Mouse (Mus musculus): ENCODE measurements at regions not wholly inside any gene's neighbourhood (a gene's known extent, or its start where the extent isn't known, plus 50 kb on each side); places are given as distances from the start of the nearest gene placed in this dataset.

- TF ChIP-seq POLR2A (IDR thresholded peaks at IDR 0.05; ENCODE audit: low read depth, low read length) = no peak
- TF ChIP-seq CTCF (IDR thresholded peaks at IDR 0.05; ENCODE audit: extremely low read depth, insufficient read depth, insufficient read length, insufficient replicate concordance) = peak; percentile 4; the same call in 1 of the 2 replicates
- no peak overlapping the region for H3K27ac ChIP-seq (ENCODE audit: insufficient read depth, low read length)
- no peaks in the 10 kb centered on the region for H3K27me3 ChIP-seq (ENCODE audit: control insufficient read depth, insufficient read depth, low read length)
- DNase-seq (ENCODE audit: low read depth in 1 of 2, low spot score in 2 of 2) = no peak
- 97% methylated on average over 2 of the region's 2 CpGs for WGBS
- no peak overlapping the region for H3K4me3 ChIP-seq (ENCODE audit: extremely low read depth, insufficient read depth, insufficient read length)
- H3K4me1 ChIP-seq (ENCODE audit: control insufficient read depth, insufficient read depth, insufficient read length) = no peaks in the 10 kb centered on the region
- no peaks in the 10 kb centered on the region for H3K36me3 ChIP-seq (ENCODE audit: control insufficient read depth, insufficient read depth, low read length)
These were observed 127.6 kb upstream of the Foxn2 start for GRCm38 (mm10) chr17:88312876-88313275.

- Histone ChIP-seq H3K36me3 (ENCODE audit: control insufficient read depth, insufficient read depth, low read length) (no peaks in the 10 kb centered on the region), H3K4me3 (ENCODE audit: extremely low read depth, insufficient read depth, insufficient read length) (no peak overlapping the region), H3K4me1 (ENCODE audit: control insufficient read depth, insufficient read depth, insufficient read length) (no peaks in the 10 kb centered on the region), H3K27me3 (ENCODE audit: control insufficient read depth, insufficient read depth, low read length) (no peaks in the 10 kb centered on the region), H3K27ac (ENCODE audit: insufficient read depth, low read length) (no peak overlapping the region)
- DNase-seq (ENCODE audit: low read depth in 1 of 2, low spot score in 2 of 2) = no peak
- TF ChIP-seq CTCF (IDR thresholded peaks at IDR 0.05; ENCODE audit: extremely low read depth, insufficient read depth, insufficient read length, insufficient replicate concordance) (no peak), POLR2A (IDR thresholded peaks at IDR 0.05; ENCODE audit: low read depth, low read length) (no peak)
- WGBS = 69% methylated on average over 15 of the region's 15 CpGs
These were observed 124.1 kb upstream of the Foxn2 start for GRCm38 (mm10) chr17:88316213-88316967.

GRCm38 (mm10) chr17:88317311-88317710, 123.2 kb upstream of the Foxn2 start:
- TF ChIP-seq POLR2A (IDR thresholded peaks at IDR 0.05; ENCODE audit: low read depth, low read length) (no peak), CTCF (IDR thresholded peaks at IDR 0.05; ENCODE audit: extremely low read depth, insufficient read depth, insufficient read length, insufficient replicate concordance) (no peak)
- 91% methylated on average over 5 of the region's 5 CpGs for WGBS
- no peak for DNase-seq (ENCODE audit: low read depth in 1 of 2, low spot score in 2 of 2)
- H3K4me1 ChIP-seq (ENCODE audit: control insufficient read depth, insufficient read depth, insufficient read length) = no peaks in the 10 kb centered on the region
- no peaks in the 10 kb centered on the region for H3K36me3 ChIP-seq (ENCODE audit: control insufficient read depth, insufficient read depth, low read length)
- H3K27me3 ChIP-seq (ENCODE audit: control insufficient read depth, insufficient read depth, low read length) = no peaks in the 10 kb centered on the region
- no peak overlapping the region for H3K27ac ChIP-seq (ENCODE audit: insufficient read depth, low read length)
- no peak overlapping the region for H3K4me3 ChIP-seq (ENCODE audit: extremely low read depth, insufficient read depth, insufficient read length)

- Histone ChIP-seq H3K4me3 (ENCODE audit: extremely low read depth, insufficient read depth, insufficient read length) (no peak overlapping the region), H3K36me3 (ENCODE audit: control insufficient read depth, insufficient read depth, low read length) (no peaks in the 10 kb centered on the region), H3K4me1 (ENCODE audit: control insufficient read depth, insufficient read depth, insufficient read length) (no peaks in the 10 kb centered on the region), H3K27me3 (ENCODE audit: control insufficient read depth, insufficient read depth, low read length) (no peaks in the 10 kb centered on the region), H3K27ac (ENCODE audit: insufficient read depth, low read length) (no peak overlapping the region)
- DNase-seq (ENCODE audit: low read depth in 1 of 2, low spot score in 2 of 2) = no peak
- no peak for TF ChIP-seq POLR2A (IDR thresholded peaks at IDR 0.05; ENCODE audit: low read depth, low read length)
- no peak for TF ChIP-seq CTCF (IDR thresholded peaks at IDR 0.05; ENCODE audit: extremely low read depth, insufficient read depth, insufficient read length, insufficient replicate concordance)
- 95% methylated on average over 7 of the region's 7 CpGs for WGBS
These were observed 122.7 kb upstream of the Foxn2 start for GRCm38 (mm10) chr17:88317806-88318205.

GRCm38 (mm10) chr17:88318207-88318791, 122.2 kb upstream of the Foxn2 start:
- no peak overlapping the region for H3K27ac ChIP-seq (ENCODE audit: insufficient read depth, low read length)
- H3K4me3 ChIP-seq (ENCODE audit: extremely low read depth, insufficient read depth, insufficient read length) = no peak overlapping the region
- H3K27me3 ChIP-seq (ENCODE audit: control insufficient read depth, insufficient read depth, low read length) = no peaks in the 10 kb centered on the region
- no peak for DNase-seq (ENCODE audit: low read depth in 1 of 2, low spot score in 2 of 2)
- H3K36me3 ChIP-seq (ENCODE audit: control insufficient read depth, insufficient read depth, low read length) = no peaks in the 10 kb centered on the region
- 87% methylated on average over 16 of the region's 16 CpGs for WGBS
- no peaks in the 10 kb centered on the region for H3K4me1 ChIP-seq (ENCODE audit: control insufficient read depth, insufficient read depth, insufficient read length)
- TF ChIP-seq POLR2A (IDR thresholded peaks at IDR 0.05; ENCODE audit: low read depth, low read length) = no peak
- no peak for TF ChIP-seq CTCF (IDR thresholded peaks at IDR 0.05; ENCODE audit: extremely low read depth, insufficient read depth, insufficient read length, insufficient replicate concordance)

- 89% methylated on average over 5 of the region's 5 CpGs for WGBS
- no peak for DNase-seq (ENCODE audit: low read depth in 1 of 2, low spot score in 2 of 2)
- no peaks in the 10 kb centered on the region for H3K4me1 ChIP-seq (ENCODE audit: control insufficient read depth, insufficient read depth, insufficient read length)
- H3K27me3 ChIP-seq (ENCODE audit: control insufficient read depth, insufficient read depth, low read length) = no peaks in the 10 kb centered on the region
- TF ChIP-seq POLR2A (IDR thresholded peaks at IDR 0.05; ENCODE audit: low read depth, low read length) = no peak
- no peak for TF ChIP-seq CTCF (IDR thresholded peaks at IDR 0.05; ENCODE audit: extremely low read depth, insufficient read depth, insufficient read length, insufficient replicate concordance)
- no peak overlapping the region for H3K4me3 ChIP-seq (ENCODE audit: extremely low read depth, insufficient read depth, insufficient read length)
- H3K27ac ChIP-seq (ENCODE audit: insufficient read depth, low read length) = no peak overlapping the region
- H3K36me3 ChIP-seq (ENCODE audit: control insufficient read depth, insufficient read depth, low read length) = no peaks in the 10 kb centered on the region
These were observed 121.6 kb upstream of the Foxn2 start for GRCm38 (mm10) chr17:88318936-88319335.

GRCm38 (mm10) chr17:88320686-88321085, 119.8 kb upstream of the Foxn2 start:
- no peaks in the 10 kb centered on the region for H3K27me3 ChIP-seq (ENCODE audit: control insufficient read depth, insufficient read depth, low read length)
- H3K4me3 ChIP-seq (ENCODE audit: extremely low read depth, insufficient read depth, insufficient read length) = no peak overlapping the region
- 86% methylated on average over 1 of the region's 1 CpGs for WGBS
- no peaks in the 10 kb centered on the region for H3K4me1 ChIP-seq (ENCODE audit: control insufficient read depth, insufficient read depth, insufficient read length)
- DNase-seq (ENCODE audit: low read depth in 1 of 2, low spot score in 2 of 2) = no peak
- H3K27ac ChIP-seq (ENCODE audit: insufficient read depth, low read length) = no peak overlapping the region
- H3K36me3 ChIP-seq (ENCODE audit: control insufficient read depth, insufficient read depth, low read length) = no peaks in the 10 kb centered on the region
- TF ChIP-seq CTCF (IDR thresholded peaks at IDR 0.05; ENCODE audit: extremely low read depth, insufficient read depth, insufficient read length, insufficient replicate concordance) (no peak), POLR2A (IDR thresholded peaks at IDR 0.05; ENCODE audit: low read depth, low read length) (no peak)
